Mouse (Mus musculus): ENCODE data around the gene Clec2l.
"Not testable (repeated sequence)": the region's sequence is repeated elsewhere in the genome, so short reads cannot be mapped to it uniquely, and the experiment has no call there.

The Clec2l gene

GRCm38 (mm10) chr6:38669580-38669979 is 6.7 kb downstream of the Clec2l start:
- DNase-seq (ENCODE audit: extremely low spot score, low read depth, low spot score) = no peak

- DNase-seq (ENCODE audit: extremely low spot score, low read depth, low spot score) = not testable (repeated sequence)
These were observed 7.6 kb downstream of the Clec2l start for GRCm38 (mm10) chr6:38670488-38670887.

GRCm38 (mm10) chr6:38671270-38671669 is 8.4 kb downstream of the Clec2l start:
- DNase-seq (ENCODE audit: extremely low spot score, low read depth, low spot score) = no peak

GRCm38 (mm10) chr6:38672011-38672410 is 9.1 kb downstream of the Clec2l start:
- DNase-seq (ENCODE audit: extremely low spot score, low read depth, low spot score) = no peak

- no peak for DNase-seq (ENCODE audit: extremely low spot score, low read depth, low spot score)
These were observed 13.3 kb downstream of the Clec2l start for GRCm38 (mm10) chr6:38676217-38676616.

GRCm38 (mm10) chr6:38676723-38677122 is 13.9 kb downstream of the Clec2l start:
- no peak for DNase-seq (ENCODE audit: extremely low spot score, low read depth, low spot score)

GRCm38 (mm10) chr6:38677629-38678028 is 14.8 kb downstream of the Clec2l start:
- DNase-seq (ENCODE audit: extremely low spot score, low read depth, low spot score) = no peak

GRCm38 (mm10) chr6:38682532-38682931 is 19.7 kb downstream of the Clec2l start:
- DNase-seq (ENCODE audit: extremely low spot score, low read depth, low spot score) = no peak

GRCm38 (mm10) chr6:38687216-38687615 is 24.3 kb downstream of the Clec2l start:
- DNase-seq (ENCODE audit: extremely low spot score, low read depth, low spot score) = no peak

- DNase-seq (ENCODE audit: extremely low spot score, low read depth, low spot score) = no peak
These were observed 26.0 kb downstream of the Clec2l start for GRCm38 (mm10) chr6:38688841-38689240.

- DNase-seq (ENCODE audit: extremely low spot score, low read depth, low spot score) = no peak
These were observed 27.7 kb downstream of the Clec2l start for GRCm38 (mm10) chr6:38690615-38691014.

- no peak for DNase-seq (ENCODE audit: extremely low spot score, low read depth, low spot score)
These were observed 28.2 kb downstream of the Clec2l start for GRCm38 (mm10) chr6:38691052-38691451.

- DNase-seq (ENCODE audit: extremely low spot score, low read depth, low spot score) = no peak
These were observed 29.7 kb downstream of the Clec2l start for GRCm38 (mm10) chr6:38692556-38692955.

- peak; percentile 82 for DNase-seq (ENCODE audit: extremely low spot score, low read depth, low spot score)
These were observed 32.6 kb downstream of the Clec2l start for GRCm38 (mm10) chr6:38695380-38696054.

- DNase-seq (ENCODE audit: extremely low spot score, low read depth, low spot score) = no peak
These were observed 33.7 kb downstream of the Clec2l start for GRCm38 (mm10) chr6:38696570-38696969.

GRCm38 (mm10) chr6:38698233-38698889 is 35.5 kb downstream of the Clec2l start:
- no peak for DNase-seq (ENCODE audit: extremely low spot score, low read depth, low spot score)

GRCm38 (mm10) chr6:38701421-38701820 is 38.6 kb downstream of the Clec2l start:
- no peak for DNase-seq (ENCODE audit: extremely low spot score, low read depth, low spot score)

GRCm38 (mm10) chr6:38702810-38703399 is 40.0 kb downstream of the Clec2l start:
- no peak for DNase-seq (ENCODE audit: extremely low spot score, low read depth, low spot score)

GRCm38 (mm10) chr6:38703526-38703925 is 40.7 kb downstream of the Clec2l start:
- no peak for DNase-seq (ENCODE audit: extremely low spot score, low read depth, low spot score)

GRCm38 (mm10) chr6:38704264-38704984 is 41.6 kb downstream of the Clec2l start:
- DNase-seq (ENCODE audit: extremely low spot score, low read depth, low spot score) = no peak

GRCm38 (mm10) chr6:38710449-38710848 is 47.6 kb downstream of the Clec2l start:
- no peak for DNase-seq (ENCODE audit: extremely low spot score, low read depth, low spot score)

Measured in hindlimb bud, embryonic 11.5 days (tissue).